Mouse (Mus musculus) midbrain, embryonic 11.5 days (tissue): ENCODE measurements around the gene Lin7c. TPM values are rescaled to one million over a fixed set of nuclear protein-coding genes. Genes with fewer than 3 reads are reported as not detected.
"Not testable (repeated sequence)": the region's sequence is repeated elsewhere in the genome, so short reads cannot be mapped to it uniquely, and the experiment has no call there.

Experiments used
- ATAC-seq: fragments of 200-750 bp; cut with Nextera tagmentation; 2 replicates; pipeline ENCODE4 v1.8.0; 2017; ENCODE audit warnings: moderate TSS enrichment, moderate library complexity; ENCODE audit not compliant: low FRiP score
- DNase-seq: peaks from one replicate; pipeline ENCODE4 v3.0.0; 2015; ENCODE audit warnings: low spot score; ENCODE audit errors: missing footprints
- H3K27ac ChIP-seq: fragments of 300-500 bp; sonication (generic); 2 replicates; pipeline ENCODE4 v1.5.1; 2014; ENCODE audit warnings: low read depth, low read length
- H3K27me3 ChIP-seq: fragments of 300-500 bp; sonication (generic); 2 replicates; pipeline ENCODE4 v1.6.1; 2014; ENCODE audit warnings: mild to moderate bottlenecking, low read length, moderate library complexity, mixed read lengths; ENCODE audit not compliant: control insufficient read depth, insufficient read depth
- H3K36me3 ChIP-seq: fragments of 300-500 bp; sonication (generic); 2 replicates; pipeline ENCODE4 v1.6.1; 2014; ENCODE audit warnings: mild to moderate bottlenecking, low read length, moderate library complexity, mixed read lengths; ENCODE audit not compliant: control insufficient read depth, insufficient read depth
- H3K4me1 ChIP-seq: fragments of 300-500 bp; sonication (generic); 2 replicates; pipeline ENCODE4 v1.6.1; 2014; ENCODE audit warnings: low read length; ENCODE audit not compliant: control insufficient read depth, insufficient read depth
- H3K4me2 ChIP-seq: fragments of 300-500 bp; sonication (generic); 2 replicates; pipeline ENCODE4 v1.6.1; 2014; ENCODE audit warnings: mild to moderate bottlenecking, moderate library complexity
- H3K4me3 ChIP-seq: fragments of 300-500 bp; sonication (generic); 2 replicates; pipeline ENCODE4 v1.5.1; 2014; ENCODE audit warnings: low read depth, low read length
- H3K9ac ChIP-seq: fragments of 300-500 bp; sonication (generic); 2 replicates; pipeline ENCODE4 v1.6.1; 2014; ENCODE audit warnings: low read length
- H3K9me3 ChIP-seq: fragments of 300-500 bp; sonication (generic); 2 replicates; pipeline ENCODE4 v1.6.1; 2016; ENCODE audit warnings: low read length; ENCODE audit not compliant: control insufficient read depth
- WGBS: fragments of 180-500 bp; shearing (Covaris S2); extraction: QIAGEN DNeasy Blood & Tissue Kit; methylation state at CpG from one replicate; pipeline ENCODE4 v1.1.7; 2014; 5-methylcytosine and 5-hydroxymethylcytosine counted together
- polyA plus RNA-seq: library from polyadenylated mRNA; unstranded; fragments of >200 nt; fragmentation: Nextera tagmentation; extraction: Ambion mirVana; gene quantifications from 2 replicates; pipeline ENCODE4 v1.2.1, GENCODE M21; 2014

Lin7c gene
- 145 and 174 TPM in 2 replicates for polyA plus RNA-seq

DNA sequence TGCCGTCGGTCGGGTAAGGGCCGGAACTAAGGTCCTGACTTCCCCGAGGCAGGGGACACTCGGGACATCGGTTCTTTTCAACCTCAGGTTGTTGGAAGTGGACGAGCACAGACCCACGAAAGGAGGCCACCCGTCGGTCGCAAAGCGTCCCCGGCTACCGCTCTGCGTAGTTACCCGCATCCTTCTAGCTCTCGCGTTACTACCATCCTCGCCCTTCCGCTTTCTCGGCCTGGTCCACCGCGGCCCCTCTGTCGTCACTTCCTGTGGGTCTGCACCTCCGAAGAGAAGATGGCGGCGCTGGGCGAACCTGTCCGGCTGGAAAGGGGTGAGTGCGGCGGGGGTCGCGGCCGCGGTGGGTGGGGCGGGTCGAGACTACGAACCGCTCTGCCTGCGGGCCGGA lies at the start of gene Lin7c:
Lin7c (plus strand) TSS at position 257 of the 400 bp plus-strand sequence.
- H3K27ac ChIP-seq = peak within 1 kb of the TSS; percentile 68
- H3K27me3 ChIP-seq = no peaks in the 10 kb centered on the region
- peak; percentile 100 for ATAC-seq
- H3K9me3 ChIP-seq = no peaks in the 10 kb centered on the region
- peak within 1 kb of the TSS; percentile 96 for H3K4me3 ChIP-seq
- H3K9ac ChIP-seq = peak within 1 kb of the TSS; percentile 98
- under 1% methylated on average over 42 of the region's 42 CpGs for WGBS
- peaks cover 10% of the 10 kb centered on the region for H3K4me1 ChIP-seq
- DNase-seq = peak; percentile 98
- H3K36me3 ChIP-seq = peaks cover 4% of the 10 kb centered on the region; the same call in 1 of the 2 replicates
- peak within 1 kb of the TSS; percentile 78 for H3K4me2 ChIP-seq

- ATAC-seq (no peak), DNase-seq (no peak)
- H3K9ac ChIP-seq = no peak overlapping the region
- no peaks in the 10 kb centered on the region for H3K9me3 ChIP-seq
- no peak overlapping the region for H3K27ac ChIP-seq
- no peaks in the 10 kb centered on the region for H3K27me3 ChIP-seq
- H3K4me1 ChIP-seq = peaks cover 4% of the 10 kb centered on the region; the same call in 1 of the 2 replicates
- H3K4me3 ChIP-seq = no peak overlapping the region
- H3K36me3 ChIP-seq = no peaks in the 10 kb centered on the region
- 68% methylated on average over 4 of the region's 4 CpGs for WGBS
- no peak overlapping the region for H3K4me2 ChIP-seq
These were observed 44.3 kb upstream of the Lin7c start for GRCm38 (mm10) chr2:109846401-109846800.

- Histone ChIP-seq H3K9me3 (no peaks in the 10 kb centered on the region), H3K36me3 (no peaks in the 10 kb centered on the region), H3K4me1 (peaks cover 4% of the 10 kb centered on the region; the same call in 1 of the 2 replicates), H3K4me2 (no peak overlapping the region), H3K27ac (no peak overlapping the region), H3K27me3 (no peaks in the 10 kb centered on the region), H3K9ac (no peak overlapping the region), H3K4me3 (no peak overlapping the region)
- 34% methylated on average over 4 of the region's 4 CpGs for WGBS
- ATAC-seq = peak; percentile 64; the same call in 1 of the 2 replicates
- DNase-seq = no peak
These were observed 42.3 kb upstream of the Lin7c start for GRCm38 (mm10) chr2:109848305-109848704.

- peaks cover 4% of the 10 kb centered on the region; the same call in 1 of the 2 replicates for H3K4me1 ChIP-seq
- no peaks in the 10 kb centered on the region for H3K27me3 ChIP-seq
- H3K27ac ChIP-seq = no peak overlapping the region
- no peak overlapping the region for H3K9ac ChIP-seq
- WGBS = 13% methylated on average over 8 of the region's 8 CpGs
- no peaks in the 10 kb centered on the region for H3K9me3 ChIP-seq
- DNase-seq (no peak), ATAC-seq (peak; percentile 88)
- no peak overlapping the region for H3K4me3 ChIP-seq
- no peaks in the 10 kb centered on the region for H3K36me3 ChIP-seq
- no peak overlapping the region for H3K4me2 ChIP-seq
These were observed 41.9 kb upstream of the Lin7c start for GRCm38 (mm10) chr2:109848715-109849114.

DNA sequence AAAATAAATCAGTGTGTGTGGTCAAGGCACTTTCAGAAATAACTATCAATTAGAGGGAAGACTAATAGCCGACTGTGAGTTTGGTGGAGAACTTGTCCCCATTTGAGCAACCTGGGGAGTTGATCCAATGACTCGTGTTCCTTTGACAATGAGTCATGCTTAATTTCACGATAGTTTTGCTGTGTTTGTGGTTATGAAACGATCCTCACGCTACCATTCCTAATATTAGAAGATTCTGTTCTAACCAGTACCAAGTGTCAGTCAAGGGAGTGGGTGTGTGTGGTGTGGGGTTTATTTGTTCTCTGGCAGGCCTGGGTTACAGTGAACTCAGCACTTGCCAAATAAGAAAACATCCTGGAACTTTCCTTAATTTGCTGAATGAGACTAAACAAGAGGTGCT lies 35.1 kb upstream of the Lin7c start:
- Histone ChIP-seq H3K4me2 (no peak overlapping the region), H3K9ac (no peak overlapping the region), H3K27me3 (no peaks in the 10 kb centered on the region), H3K4me3 (no peak overlapping the region), H3K36me3 (no peaks in the 10 kb centered on the region), H3K27ac (no peak overlapping the region), H3K4me1 (no peaks in the 10 kb centered on the region), H3K9me3 (no peaks in the 10 kb centered on the region)
- no peak for DNase-seq
- WGBS = 86% methylated on average over 5 of the region's 5 CpGs
- no peak for ATAC-seq

DNA sequence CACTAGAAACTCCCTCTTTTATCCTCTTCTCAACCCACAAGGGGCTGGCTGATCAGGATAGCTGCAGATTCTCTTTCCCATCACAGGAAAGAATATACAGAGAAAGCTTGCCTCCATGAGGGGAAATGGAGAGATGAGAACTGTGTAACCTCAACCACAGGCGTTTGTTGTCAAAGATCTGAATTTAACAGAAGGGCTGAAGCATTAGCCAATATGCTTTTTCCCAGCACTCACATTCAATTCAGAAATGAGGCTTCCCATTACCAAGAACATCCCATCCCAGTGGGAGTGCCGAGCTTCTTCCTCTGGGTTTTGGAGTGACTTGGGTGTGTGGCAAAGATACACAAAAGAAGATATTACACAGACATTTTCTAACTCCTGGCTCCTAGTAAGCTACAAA lies 31.0 kb upstream of the Lin7c start:
- H3K27me3 ChIP-seq = no peaks in the 10 kb centered on the region
- no peak overlapping the region for H3K27ac ChIP-seq
- no peak overlapping the region for H3K4me2 ChIP-seq
- ATAC-seq (no peak), DNase-seq (no peak)
- no peaks in the 10 kb centered on the region for H3K36me3 ChIP-seq
- no peak overlapping the region for H3K9ac ChIP-seq
- no peaks in the 10 kb centered on the region for H3K4me1 ChIP-seq
- 55% methylated on average over 2 of the region's 2 CpGs for WGBS
- H3K4me3 ChIP-seq = no peak overlapping the region
- H3K9me3 ChIP-seq = no peaks in the 10 kb centered on the region

- WGBS = 74% methylated on average over 3 of the region's 3 CpGs
- Histone ChIP-seq H3K9ac (no peak overlapping the region), H3K4me1 (no peaks in the 10 kb centered on the region), H3K36me3 (no peaks in the 10 kb centered on the region), H3K27me3 (no peaks in the 10 kb centered on the region), H3K9me3 (no peaks in the 10 kb centered on the region), H3K4me2 (no peak overlapping the region), H3K4me3 (no peak overlapping the region), H3K27ac (no peak overlapping the region)
- no peak for ATAC-seq
- no peak for DNase-seq
These were observed 29.8 kb upstream of the Lin7c start for GRCm38 (mm10) chr2:109860832-109861231.

DNA sequence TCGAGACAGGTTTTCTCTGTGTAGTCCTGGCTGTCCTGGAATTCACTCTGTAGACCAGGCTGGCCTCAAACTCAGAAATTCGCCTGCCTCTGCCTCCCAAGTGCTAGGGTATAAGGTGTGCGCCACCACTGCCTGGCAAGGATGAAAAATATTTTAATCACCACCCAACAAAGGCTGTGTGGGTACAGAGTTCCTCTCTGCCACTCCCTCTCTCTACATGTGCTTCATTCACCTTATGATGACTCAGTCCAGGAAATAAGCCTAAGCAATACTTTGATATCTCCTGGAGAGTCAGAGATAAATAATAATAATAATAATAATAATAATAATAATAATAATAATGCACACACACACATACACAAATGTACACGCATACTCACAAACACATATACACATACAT lies 11.2 kb upstream of the Lin7c start:
- not testable (repeated sequence) for H3K9me3 ChIP-seq, H3K27me3 ChIP-seq, H3K4me3 ChIP-seq, H3K4me2 ChIP-seq, ATAC-seq, H3K4me1 ChIP-seq, H3K9ac ChIP-seq, H3K36me3 ChIP-seq, H3K27ac ChIP-seq, DNase-seq
- 81% methylated on average over 4 of the region's 4 CpGs for WGBS

DNA sequence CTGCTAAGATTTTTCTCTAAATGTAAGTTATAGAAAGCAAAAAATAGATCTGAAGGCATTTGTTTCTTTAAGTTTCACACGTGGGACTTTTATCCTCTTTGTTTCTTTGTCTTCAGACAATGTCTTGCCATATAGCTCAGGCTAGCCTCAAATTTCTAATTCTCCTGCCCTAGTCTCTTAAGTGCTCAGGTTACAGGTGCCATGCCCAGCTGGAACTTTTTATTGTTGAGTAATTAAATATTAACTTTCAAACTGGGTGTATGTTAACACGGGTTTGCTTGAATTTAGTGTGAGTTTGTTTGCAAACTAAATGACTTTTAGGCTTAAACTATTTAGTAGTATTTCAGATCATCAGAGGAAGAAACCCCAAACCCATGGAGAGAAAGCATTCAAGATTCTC lies 9.5 kb upstream of the Lin7c start:
- ATAC-seq (no peak), DNase-seq (no peak)
- Histone ChIP-seq H3K36me3 (no peaks in the 10 kb centered on the region), H3K27ac (no peak overlapping the region), H3K9ac (no peak overlapping the region), H3K4me3 (no peak overlapping the region), H3K4me2 (no peak overlapping the region), H3K27me3 (no peaks in the 10 kb centered on the region), H3K9me3 (no peaks in the 10 kb centered on the region), H3K4me1 (no peaks in the 10 kb centered on the region)
- 64% methylated on average over 2 of the region's 2 CpGs for WGBS
